Mouse (Mus musculus): ENCODE results near the gene Efcab11. TPM values are rescaled to one million over a fixed set of nuclear protein-coding genes. Genes with fewer than 3 reads are reported as not detected.
"Not testable (repeated sequence)": the region's sequence is repeated elsewhere in the genome, so short reads cannot be mapped to it uniquely, and the experiment has no call there.

The Efcab11 gene
- polyA plus RNA-seq, 1 experiment from 2014 or later: 24.9 TPM

DNA sequence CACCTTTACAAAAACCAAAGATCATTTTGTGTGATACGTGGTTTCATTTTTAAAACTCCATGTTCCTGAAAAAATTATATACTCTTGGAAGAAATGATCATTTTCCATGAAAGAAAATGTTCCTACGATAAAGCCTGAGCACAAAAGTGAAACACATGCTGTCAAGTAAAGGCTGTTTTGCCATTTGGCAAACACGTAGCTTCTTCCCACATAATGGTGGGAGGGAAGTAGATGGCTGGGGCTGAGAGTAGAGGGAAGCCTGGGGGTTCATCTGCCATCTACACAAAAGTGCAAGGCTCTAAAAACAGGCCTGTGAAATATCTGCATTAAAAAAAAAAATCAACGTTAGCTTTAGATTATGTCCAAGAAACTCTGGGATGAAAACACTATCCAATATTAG is 61.6 kb downstream of the Efcab11 start:
- Histone ChIP-seq H3K27ac (no peak overlapping the region), H3K4me3 (no peak overlapping the region), H3K36me3 (replicated peaks) (peaks cover 23% of the 10 kb centered on the region), H3K9me3 (no peaks in the 10 kb centered on the region), H3K4me1 (no peaks in the 10 kb centered on the region), H3K27me3 (ENCODE audit: poor library complexity, severe bottlenecking) (no peaks in the 10 kb centered on the region)
- WGBS: 90% methylated on average over 4 of the region's 4 CpGs
- no peak for DNase-seq (ENCODE audit: extremely low spot score, low spot score)

DNA sequence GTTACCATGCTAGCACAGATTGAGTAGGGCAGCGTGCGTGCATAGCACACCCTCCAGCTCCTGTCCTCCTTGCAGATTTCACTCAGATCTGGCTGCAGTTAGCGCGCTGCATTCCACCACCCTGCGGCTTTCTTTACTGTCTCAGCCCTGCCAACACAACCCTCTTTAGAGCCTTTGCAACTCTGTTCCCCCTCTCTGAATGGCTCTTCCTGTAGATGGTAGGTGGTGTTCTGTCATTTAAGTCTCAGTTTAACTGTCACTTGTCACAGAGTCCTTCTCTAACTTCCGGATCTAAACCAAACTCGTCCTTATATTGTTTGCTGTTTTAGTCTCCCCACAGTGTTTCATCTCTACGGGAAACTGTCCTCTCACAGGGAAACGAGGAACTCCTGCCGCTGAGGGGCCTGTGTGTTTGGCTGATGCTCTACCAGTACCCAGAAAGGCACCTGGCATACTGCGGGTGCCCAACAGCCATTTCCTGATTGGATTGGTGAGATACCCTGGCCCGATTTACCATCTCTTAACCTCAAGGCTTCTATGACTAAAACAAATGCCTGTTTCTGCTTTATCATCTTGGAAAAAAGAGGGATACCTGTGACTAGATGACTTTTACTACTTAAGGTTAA is 62.8 kb downstream of the Efcab11 start:
- 87% methylated on average over 12 of the region's 12 CpGs for WGBS
- Histone ChIP-seq H3K4me1 (no peaks in the 10 kb centered on the region), H3K27ac (no peak overlapping the region), H3K4me3 (no peak overlapping the region), H3K9me3 (no peaks in the 10 kb centered on the region), H3K36me3 (replicated peaks) (peaks cover 23% of the 10 kb centered on the region), H3K27me3 (ENCODE audit: poor library complexity, severe bottlenecking) (no peaks in the 10 kb centered on the region)
- DNase-seq (ENCODE audit: extremely low spot score, low spot score): no peak

DNA sequence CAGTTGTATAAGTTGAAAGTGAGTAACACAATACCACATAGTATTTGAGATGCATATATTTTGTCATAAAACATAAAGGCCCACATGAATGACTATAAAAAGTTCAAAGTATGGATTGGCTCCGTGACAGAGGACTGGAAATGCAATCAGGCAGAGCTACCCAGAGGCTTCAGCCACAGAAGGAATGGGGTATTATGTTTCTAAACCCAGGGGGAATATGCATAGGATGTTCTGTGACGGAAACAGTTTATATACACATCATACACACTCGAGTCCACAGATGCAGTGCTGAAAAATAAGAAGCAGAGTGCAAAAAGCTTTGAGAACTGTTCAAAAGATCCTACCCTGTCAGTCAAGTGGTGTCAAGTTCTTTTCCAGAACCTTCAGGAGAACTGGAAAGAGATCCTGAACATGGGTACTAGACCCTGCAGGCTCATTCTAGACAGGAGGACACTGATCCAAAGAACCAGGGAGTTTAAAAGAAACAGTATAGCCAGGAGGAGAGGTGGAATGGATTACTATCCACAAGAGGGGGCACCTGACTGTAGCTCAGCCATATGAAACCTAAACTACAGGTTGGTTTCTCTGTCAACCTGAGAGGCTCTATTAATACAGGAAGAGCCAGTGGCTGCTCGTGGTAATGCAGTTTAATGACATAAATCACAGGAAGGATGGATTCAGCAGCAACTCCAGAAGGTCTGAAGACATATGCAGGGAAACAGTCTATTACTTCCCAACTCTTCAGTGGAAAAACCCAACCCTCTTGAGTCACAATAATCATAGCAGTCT is 64.9 kb downstream of the Efcab11 start:
- Histone ChIP-seq H3K36me3 (replicated peaks) (peaks cover 18% of the 10 kb centered on the region), H3K4me3 (no peak overlapping the region), H3K4me1 (no peaks in the 10 kb centered on the region), H3K9me3 (no peaks in the 10 kb centered on the region), H3K27me3 (ENCODE audit: poor library complexity, severe bottlenecking) (no peaks in the 10 kb centered on the region), H3K27ac (no peak overlapping the region)
- WGBS: 90% methylated on average over 4 of the region's 4 CpGs
- DNase-seq (ENCODE audit: extremely low spot score, low spot score): no peak

DNA sequence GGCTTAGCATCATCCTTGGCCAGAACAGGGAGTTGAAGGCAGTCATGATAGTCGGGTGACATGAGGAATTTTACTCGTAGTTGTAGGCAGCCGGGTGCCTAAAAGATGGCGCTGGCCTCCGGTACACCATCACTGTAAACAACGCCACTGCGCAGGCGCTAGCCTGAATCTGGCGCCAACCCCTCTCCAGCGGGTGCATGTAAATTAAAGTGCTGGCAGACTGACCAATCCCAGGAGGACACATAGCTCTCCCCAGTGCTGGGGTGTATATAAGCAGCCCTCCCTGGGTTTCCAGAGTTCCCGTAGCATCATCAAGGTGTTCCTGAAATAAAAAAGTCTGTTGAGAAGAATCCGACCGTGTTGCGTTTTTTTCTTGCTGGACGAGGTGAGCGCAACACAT is 66.2 kb downstream of the Efcab11 start:
- H3K9me3 ChIP-seq; H3K4me1 ChIP-seq; H3K4me3 ChIP-seq; DNase-seq (ENCODE audit: extremely low spot score, low spot score); H3K27ac ChIP-seq; H3K27me3 ChIP-seq (ENCODE audit: poor library complexity, severe bottlenecking): not testable (repeated sequence)
- peaks cover 16% of the 10 kb centered on the region for H3K36me3 ChIP-seq (replicated peaks)
- WGBS: 96% methylated on average over 16 of the region's 16 CpGs

- peaks cover 21% of the 10 kb centered on the region for H3K36me3 ChIP-seq (replicated peaks)
- 96% methylated on average over 8 of the region's 8 CpGs for WGBS
- H3K4me1 ChIP-seq: no peaks in the 10 kb centered on the region
- H3K27me3 ChIP-seq (ENCODE audit: poor library complexity, severe bottlenecking): no peaks in the 10 kb centered on the region
- H3K27ac ChIP-seq: no peak overlapping the region
- no peak for DNase-seq (ENCODE audit: extremely low spot score, low spot score)
- no peak overlapping the region for H3K4me3 ChIP-seq
- H3K9me3 ChIP-seq: no peaks in the 10 kb centered on the region
These were observed 69.0 kb downstream of the Efcab11 start for GRCm38 (mm10) chr12:99815244-99815643.

GRCm38 (mm10) chr12:99807891-99808290 is 76.3 kb downstream of the Efcab11 start:
- Histone ChIP-seq H3K9me3 (no peaks in the 10 kb centered on the region), H3K4me1 (no peaks in the 10 kb centered on the region), H3K36me3 (replicated peaks) (peaks cover 7% of the 10 kb centered on the region), H3K27ac (no peak overlapping the region), H3K4me3 (no peak overlapping the region), H3K27me3 (ENCODE audit: poor library complexity, severe bottlenecking) (no peaks in the 10 kb centered on the region)
- 95% methylated on average over 5 of the region's 5 CpGs for WGBS
- no peak for DNase-seq (ENCODE audit: extremely low spot score, low spot score)

DNA sequence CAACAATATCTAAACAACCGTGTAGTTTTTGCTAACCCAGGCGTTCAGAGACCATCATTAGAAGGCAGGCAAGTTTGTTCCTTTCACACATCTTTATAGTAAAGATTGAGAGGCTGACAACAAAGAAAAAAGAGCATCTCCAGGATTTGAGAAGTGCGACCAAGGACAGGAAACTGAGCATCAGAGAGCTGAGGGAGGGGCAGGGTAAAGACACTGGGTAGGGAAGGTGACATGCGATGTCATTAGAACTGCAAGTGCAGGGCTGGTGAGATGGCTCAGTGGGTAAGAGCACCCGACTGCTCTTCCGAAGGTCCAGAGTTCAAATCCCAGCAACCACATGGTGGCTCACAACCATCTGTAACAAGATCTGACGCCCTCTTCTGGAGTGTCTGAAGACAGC is 77.5 kb downstream of the Efcab11 start:
- H3K4me1 ChIP-seq; H3K9me3 ChIP-seq; H3K27me3 ChIP-seq (ENCODE audit: poor library complexity, severe bottlenecking); H3K27ac ChIP-seq; H3K36me3 ChIP-seq (replicated peaks); DNase-seq (ENCODE audit: extremely low spot score, low spot score); H3K4me3 ChIP-seq: not testable (repeated sequence)
- WGBS: 92% methylated on average over 7 of the region's 7 CpGs

GRCm38 (mm10) chr12:99795921-99796320 is 88.3 kb downstream of the Efcab11 start:
- 84% methylated on average over 2 of the region's 2 CpGs for WGBS

DNA sequence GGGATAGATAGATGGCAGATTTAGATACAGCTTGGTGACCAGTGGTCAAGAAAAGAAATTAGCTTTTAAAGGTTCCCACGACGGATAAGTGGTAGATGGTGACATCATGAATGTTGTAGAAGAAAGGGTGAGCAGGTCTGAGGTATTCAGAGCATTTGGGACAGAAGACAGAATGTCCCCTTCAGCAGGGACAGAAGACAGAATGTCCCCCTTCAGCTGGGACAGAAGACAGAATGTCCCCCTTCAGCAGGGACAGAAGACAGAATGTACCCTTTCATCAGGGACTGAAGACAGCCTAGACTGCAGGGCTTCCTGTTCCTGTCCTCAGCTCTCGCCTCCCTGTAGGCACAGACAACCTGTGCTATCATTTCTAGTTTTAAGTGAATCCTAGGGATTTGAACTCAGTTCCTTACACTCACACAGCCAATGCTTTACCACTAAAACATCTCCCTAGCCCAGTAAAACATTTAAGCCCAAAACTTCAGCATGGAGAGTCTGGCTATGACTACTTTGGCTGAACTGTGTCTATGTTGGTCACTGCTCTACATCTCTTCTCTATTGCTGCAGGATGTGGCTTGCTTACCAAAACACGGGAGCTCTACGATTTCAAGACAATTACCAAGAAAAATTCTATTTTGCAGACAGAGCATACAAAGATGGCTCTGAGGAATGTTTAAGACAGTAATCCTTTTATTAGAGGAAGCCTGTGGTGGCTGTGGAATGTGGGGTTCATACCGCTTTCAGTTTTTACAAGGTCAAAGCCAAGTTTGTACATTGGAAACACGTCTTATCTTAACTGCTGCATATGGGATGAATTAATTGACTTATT is 89.2 kb downstream of the Efcab11 start:
- Histone ChIP-seq H3K36me3 (replicated peaks) (no peaks in the 10 kb centered on the region), H3K4me3 (no peak overlapping the region), H3K27ac (no peak overlapping the region), H3K27me3 (ENCODE audit: poor library complexity, severe bottlenecking) (no peaks in the 10 kb centered on the region), H3K4me1 (peaks cover 17% of the 10 kb centered on the region), H3K9me3 (no peaks in the 10 kb centered on the region)
- 88% methylated on average over 7 of the region's 7 CpGs for WGBS
- DNase-seq (ENCODE audit: extremely low spot score, low spot score): no peak

More at GRCm38 (mm10) chr12:99795921-99796320, 88.3 kb downstream of the Efcab11 start:
- Histone ChIP-seq H3K36me3 (replicated peaks) (no peaks in the 10 kb centered on the region), H3K4me3 (no peak overlapping the region), H3K4me1 (peaks cover 17% of the 10 kb centered on the region), H3K27ac (no peak overlapping the region), H3K9me3 (no peaks in the 10 kb centered on the region), H3K27me3 (ENCODE audit: poor library complexity, severe bottlenecking) (no peaks in the 10 kb centered on the region)
- no peak for DNase-seq (ENCODE audit: extremely low spot score, low spot score)

- no peak overlapping the region for H3K4me3 ChIP-seq
- H3K27me3 ChIP-seq (ENCODE audit: poor library complexity, severe bottlenecking): no peaks in the 10 kb centered on the region
- no peak for DNase-seq (ENCODE audit: extremely low spot score, low spot score)
- H3K36me3 ChIP-seq (replicated peaks): no peaks in the 10 kb centered on the region
- H3K27ac ChIP-seq: no peak overlapping the region
- peaks cover 17% of the 10 kb centered on the region for H3K4me1 ChIP-seq
- H3K9me3 ChIP-seq: no peaks in the 10 kb centered on the region
- 82% methylated on average over 4 of the region's 4 CpGs for WGBS
These were observed 90.1 kb downstream of the Efcab11 start for GRCm38 (mm10) chr12:99794158-99794515.

DNA sequence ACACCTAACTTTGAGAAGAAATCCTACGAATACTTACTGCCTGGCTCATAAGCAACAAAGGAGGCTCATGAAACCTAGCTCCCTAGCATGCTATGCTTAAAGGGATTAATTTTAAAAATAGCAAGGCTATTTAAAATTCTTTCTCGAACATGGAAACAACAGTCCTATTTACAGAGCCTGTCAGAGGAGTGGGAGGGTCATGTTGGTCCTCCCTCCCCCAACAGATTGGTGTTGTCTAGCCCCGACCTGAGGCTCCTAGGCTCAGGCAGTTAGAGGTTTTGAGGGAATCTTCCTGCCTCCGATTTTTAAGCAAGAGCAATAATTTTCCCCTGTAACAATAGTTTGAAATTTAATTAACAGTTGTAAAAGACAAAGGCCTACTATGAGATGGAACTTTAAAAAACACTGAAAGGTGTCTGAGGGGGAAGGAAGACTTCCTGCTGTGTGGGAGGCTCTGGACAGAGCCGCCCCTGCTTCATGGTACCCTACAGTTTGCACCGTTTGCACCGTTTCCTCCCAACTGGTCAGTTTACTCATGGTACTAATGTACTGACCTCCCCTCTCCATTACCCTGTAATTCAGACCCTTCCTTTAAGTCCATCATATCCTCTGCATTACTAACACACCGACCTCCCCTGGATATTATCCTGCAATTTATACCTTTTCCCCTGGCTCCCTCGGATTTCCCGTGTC is 90.6 kb downstream of the Efcab11 start:
- Histone ChIP-seq H3K9me3 (no peaks in the 10 kb centered on the region), H3K27ac (peak overlapping the region; percentile 52; the same call in 1 of the 2 replicates), H3K27me3 (ENCODE audit: poor library complexity, severe bottlenecking) (no peaks in the 10 kb centered on the region), H3K4me3 (no peak overlapping the region), H3K36me3 (replicated peaks) (no peaks in the 10 kb centered on the region), H3K4me1 (peaks cover 17% of the 10 kb centered on the region)
- DNase-seq (ENCODE audit: extremely low spot score, low spot score): no peak
- 63% methylated on average over 10 of the region's 10 CpGs for WGBS

GRCm38 (mm10) chr12:99789283-99789960 is 94.8 kb downstream of the Efcab11 start:
- Histone ChIP-seq H3K27me3 (ENCODE audit: poor library complexity, severe bottlenecking) (no peaks in the 10 kb centered on the region), H3K4me1 (peaks cover 11% of the 10 kb centered on the region), H3K4me3 (no peak overlapping the region), H3K9me3 (no peaks in the 10 kb centered on the region), H3K36me3 (replicated peaks) (no peaks in the 10 kb centered on the region), H3K27ac (no peak overlapping the region)
- 77% methylated on average over 5 of the region's 5 CpGs for WGBS
- DNase-seq (ENCODE audit: extremely low spot score, low spot score): no peak
